Mouse (Mus musculus): Measurements from ENCODE around the gene Svop. TPM values are rescaled to one million over a fixed set of nuclear protein-coding genes. Genes with fewer than 3 reads are reported as not detected.

Gene Svop
- total RNA-seq, 2 experiments from 2014 or later, result not detected

GRCm38 (mm10) chr5:114046151-114046550, 45.2 kb downstream of the Svop start:
- DNase-seq, result no peak

- no peak for DNase-seq
These were observed 46.2 kb downstream of the Svop start for GRCm38 (mm10) chr5:114045134-114045533.

- no peak for DNase-seq
These were observed 47.6 kb downstream of the Svop start for GRCm38 (mm10) chr5:114043800-114044199.

- DNase-seq, result peak; percentile 11
These were observed 49.9 kb downstream of the Svop start for GRCm38 (mm10) chr5:114041327-114041930.

- no peak for DNase-seq
These were observed 50.5 kb downstream of the Svop start for GRCm38 (mm10) chr5:114040911-114041310.

GRCm38 (mm10) chr5:114040508-114040907, 50.9 kb downstream of the Svop start:
- no peak for DNase-seq

- no peak for DNase-seq
These were observed 56.3 kb downstream of the Svop start for GRCm38 (mm10) chr5:114035111-114035510.

GRCm38 (mm10) chr5:114034393-114034792, 57.0 kb downstream of the Svop start:
- DNase-seq, result no peak

GRCm38 (mm10) chr5:114032161-114032763, 59.1 kb downstream of the Svop start:
- DNase-seq, result no peak

GRCm38 (mm10) chr5:114030652-114031051, 60.7 kb downstream of the Svop start:
- DNase-seq, result no peak

GRCm38 (mm10) chr5:114028111-114028510, 63.3 kb downstream of the Svop start:
- DNase-seq, result no peak

- DNase-seq, result no peak
These were observed 64.0 kb downstream of the Svop start for GRCm38 (mm10) chr5:114027217-114027944.

GRCm38 (mm10) chr5:114024885-114025284, 66.5 kb downstream of the Svop start:
- no peak for DNase-seq

- no peak for DNase-seq
These were observed 67.0 kb downstream of the Svop start for GRCm38 (mm10) chr5:114024390-114024789.

- DNase-seq, result no peak
These were observed 76.2 kb downstream of the Svop start for GRCm38 (mm10) chr5:114015121-114015520.

GRCm38 (mm10) chr5:114009049-114009448, 82.3 kb downstream of the Svop start:
- DNase-seq, result no peak

- no peak for DNase-seq
These were observed 83.5 kb downstream of the Svop start for GRCm38 (mm10) chr5:114007753-114008453.

GRCm38 (mm10) chr5:114006974-114007373, 84.4 kb downstream of the Svop start:
- DNase-seq, result no peak

GRCm38 (mm10) chr5:114005100-114005499, 86.3 kb downstream of the Svop start:
- no peak for DNase-seq

GRCm38 (mm10) chr5:114004573-114004972, 86.8 kb downstream of the Svop start:
- no peak for DNase-seq

- DNase-seq, result peak; percentile 19
These were observed 87.8 kb downstream of the Svop start, which contains the start of gene Dao for GRCm38 (mm10) chr5:114003542-114003941. Dao (plus strand) TSS chr5:114003703.

- no peak for DNase-seq
These were observed 92.0 kb downstream of the Svop start for GRCm38 (mm10) chr5:113999382-113999781.

GRCm38 (mm10) chr5:113996458-113996857, 94.9 kb downstream of the Svop start:
- no peak for DNase-seq

Measured in gastrocnemius, postnatal 25 days (tissue).